Mouse (Mus musculus) liver, adult 2 months (tissue): ENCODE results near the gene Foxp1. TPM values are rescaled to one million over a fixed set of nuclear protein-coding genes. Genes with fewer than 3 reads are reported as not detected.
A peak's percentile ranks its signal among the peaks of the same experiment; 100 is the strongest.

ENCODE experiments used
- DNase-seq: peaks from one replicate; pipeline ENCODE4 v3.0.0-alpha.2; 2011; ENCODE audit warnings: low read depth, low spot score; ENCODE audit errors: extremely low read depth
- H3K27ac ChIP-seq: fragments of 200-500 bp; replicated peaks from 2 replicates; pipeline ENCODE4 v1.5.1; 2012; ENCODE audit warnings: low read depth, mild to moderate bottlenecking, control low read depth, inconsistent platforms, low read length; ENCODE audit not compliant: insufficient read depth
- H3K27me3 ChIP-seq: fragments of 200-500 bp; 2 replicates; pipeline ENCODE4 v1.6.1; 2012; ENCODE audit warnings: mild to moderate bottlenecking, moderate library complexity, low read length, inconsistent platforms; ENCODE audit not compliant: control insufficient read depth, insufficient read depth
- H3K36me3 ChIP-seq: fragments of 200-500 bp; 2 replicates; pipeline ENCODE4 v1.6.1; 2012; ENCODE audit warnings: low read length, inconsistent platforms; ENCODE audit not compliant: control insufficient read depth, insufficient read depth
- H3K4me1 ChIP-seq: fragments of 200-500 bp; 2 replicates; pipeline ENCODE4 v1.6.1; 2011; ENCODE audit warnings: low read length; ENCODE audit not compliant: control insufficient read depth, insufficient read depth
- H3K4me3 ChIP-seq: fragments of 200-500 bp; 2 replicates; pipeline ENCODE4 v1.5.1; 2011; ENCODE audit warnings: low read depth, mild to moderate bottlenecking, control low read depth, low read length, moderate library complexity; ENCODE audit not compliant: insufficient read depth
- H3K79me2 ChIP-seq: fragments of 200-500 bp; 2 replicates; pipeline ENCODE4 v1.6.1; 2012; ENCODE audit warnings: inconsistent platforms, mild to moderate bottlenecking, low read length, moderate library complexity; ENCODE audit not compliant: control insufficient read depth, insufficient read depth
- H3K9ac ChIP-seq: fragments of 200-500 bp; 2 replicates; pipeline ENCODE4 v1.6.1; 2012; ENCODE audit warnings: low read depth, mild to moderate bottlenecking, control low read depth, inconsistent platforms, low read length
- CTCF ChIP-seq: fragments of 200-500 bp; IDR thresholded peaks from 2 replicates; pipeline ENCODE4 v1.5.1; 2011; ENCODE audit warnings: low read depth, low read length, control low read depth
- POLR2A ChIP-seq: fragments of 200-500 bp; IDR thresholded peaks from 2 replicates; pipeline ENCODE4 v1.6.1; 2011; ENCODE audit warnings: low read length, control low read depth; ENCODE audit not compliant: insufficient read depth; ENCODE audit errors: extremely low read depth
- WGBS: fragments of 180-500 bp; shearing (Covaris S2); methylation state at CpG from one replicate; pipeline ENCODE4 v1.1.7; 2018; 5-methylcytosine and 5-hydroxymethylcytosine counted together
- polyA plus RNA-seq: library from polyadenylated mRNA; depleted of rRNA; stranded (reverse); fragments of >200 nt; gene quantifications from 2 replicates; pipeline ENCODE4 v1.2.3, GENCODE M21; 2012
- total RNA-seq: library from RNA; depleted of rRNA; stranded (reverse); fragments of >200 nt; gene quantifications from 2 replicates; pipeline ENCODE4 v1.2.3, GENCODE M21; 2014

The Foxp1 gene
- total and polyA plus RNA-seq, 2 experiments = 22.7 to 24.8 TPM

- no peak for TF ChIP-seq POLR2A
- no peak for TF ChIP-seq CTCF
- Histone ChIP-seq H3K4me1 (peaks cover 12% of the 10 kb centered on the region), H3K27ac (no peak overlapping the region), H3K9ac (no peak overlapping the region), H3K4me3 (no peak overlapping the region), H3K36me3 (no peaks in the 10 kb centered on the region), H3K27me3 (no peaks in the 10 kb centered on the region), H3K79me2 (no peaks in the 10 kb centered on the region; the same call in 1 of the 2 replicates)
- WGBS = 22% methylated on average over 19 of the region's 19 CpGs
- peak; percentile 74 for DNase-seq
These were observed 147.9 kb downstream of the Foxp1 start for GRCm38 (mm10) chr6:99374448-99375271.

GRCm38 (mm10) chr6:99372427-99372826 is 150.1 kb downstream of the Foxp1 start:
- H3K4me1 ChIP-seq = peaks cover 10% of the 10 kb centered on the region
- DNase-seq = no peak
- no peaks in the 10 kb centered on the region for H3K27me3 ChIP-seq
- H3K79me2 ChIP-seq = no peaks in the 10 kb centered on the region; the same call in 1 of the 2 replicates
- H3K27ac ChIP-seq = no peak overlapping the region
- no peak overlapping the region for H3K4me3 ChIP-seq
- no peak overlapping the region for H3K9ac ChIP-seq
- 80% methylated on average over 5 of the region's 5 CpGs for WGBS
- TF ChIP-seq POLR2A = no peak
- no peak for TF ChIP-seq CTCF
- H3K36me3 ChIP-seq = no peaks in the 10 kb centered on the region

GRCm38 (mm10) chr6:99372016-99372415 is 150.5 kb downstream of the Foxp1 start:
- DNase-seq = peak; percentile 48
- Histone ChIP-seq H3K36me3 (no peaks in the 10 kb centered on the region; the same call in 1 of the 2 replicates), H3K4me3 (no peak overlapping the region), H3K27ac (no peak overlapping the region), H3K27me3 (no peaks in the 10 kb centered on the region), H3K79me2 (no peaks in the 10 kb centered on the region; the same call in 1 of the 2 replicates), H3K4me1 (peaks cover 10% of the 10 kb centered on the region), H3K9ac (no peak overlapping the region)
- no peak for TF ChIP-seq POLR2A
- TF ChIP-seq CTCF = no peak
- WGBS = 31% methylated on average over 6 of the region's 6 CpGs

GRCm38 (mm10) chr6:99369931-99370330 is 152.6 kb downstream of the Foxp1 start:
- Histone ChIP-seq H3K4me1 (peaks cover 6% of the 10 kb centered on the region), H3K79me2 (no peaks in the 10 kb centered on the region; the same call in none of the 2 replicates), H3K36me3 (peaks cover 2% of the 10 kb centered on the region; the same call in 1 of the 2 replicates), H3K27ac (no peak overlapping the region), H3K9ac (no peak overlapping the region), H3K4me3 (no peak overlapping the region), H3K27me3 (no peaks in the 10 kb centered on the region)
- TF ChIP-seq CTCF (no peak), POLR2A (no peak)
- DNase-seq = no peak
- WGBS = 84% methylated on average over 2 of the region's 2 CpGs

GRCm38 (mm10) chr6:99369156-99369555 is 153.4 kb downstream of the Foxp1 start:
- TF ChIP-seq POLR2A (no peak), CTCF (no peak)
- Histone ChIP-seq H3K4me1 (no peaks in the 10 kb centered on the region), H3K9ac (no peak overlapping the region), H3K79me2 (no peaks in the 10 kb centered on the region; the same call in none of the 2 replicates), H3K36me3 (peaks cover 2% of the 10 kb centered on the region; the same call in 1 of the 2 replicates), H3K4me3 (no peak overlapping the region), H3K27ac (no peak overlapping the region), H3K27me3 (no peaks in the 10 kb centered on the region)
- no peak for DNase-seq
- 91% methylated on average over 3 of the region's 3 CpGs for WGBS

GRCm38 (mm10) chr6:99368118-99368753 is 154.3 kb downstream of the Foxp1 start:
- Histone ChIP-seq H3K9ac (no peak overlapping the region), H3K79me2 (peaks cover 5% of the 10 kb centered on the region)
- 81% methylated on average over 4 of the region's 4 CpGs for WGBS

More at GRCm38 (mm10) chr6:99368118-99368753, 154.3 kb downstream of the Foxp1 start:
- no peaks in the 10 kb centered on the region for H3K27me3 ChIP-seq
- no peak for TF ChIP-seq CTCF
- H3K4me3 ChIP-seq = no peak overlapping the region
- H3K27ac ChIP-seq = no peak overlapping the region
- peaks cover 2% of the 10 kb centered on the region; the same call in 1 of the 2 replicates for H3K36me3 ChIP-seq
- DNase-seq = no peak
- no peaks in the 10 kb centered on the region for H3K4me1 ChIP-seq
